Mouse (Mus musculus) left cerebral cortex, adult 8-10 months (tissue): Measurements from ENCODE around the gene Arrdc4. TPM values are rescaled to one million over a fixed set of nuclear protein-coding genes. Genes with fewer than 3 reads are reported as not detected.

ENCODE experiments used
- DNase-seq, 2 experiments: peaks; one replicate each; pipeline ENCODE4 v3.0.0; 2022; ENCODE audit warnings: low spot score in 2 of 2
- total RNA-seq, 4 experiments: library from RNA; stranded (reverse); gene quantifications; 2 replicates each; pipeline ENCODE4 v1.2.4; 2022

The Arrdc4 gene
- total RNA-seq, 4 experiments from 2014 or later: 6.8 to 8.8 (median 8.1) TPM

- DNase-seq: no peak
Observed at GRCm38 (mm10) chr7:68712425-68712824, 36.6 kb downstream of the Arrdc4 start.

- DNase-seq: no peak
Observed at GRCm38 (mm10) chr7:68709319-68709573, 39.8 kb downstream of the Arrdc4 start.

- DNase-seq: no peak
Observed at GRCm38 (mm10) chr7:68708563-68709318, 40.3 kb downstream of the Arrdc4 start.

DNA sequence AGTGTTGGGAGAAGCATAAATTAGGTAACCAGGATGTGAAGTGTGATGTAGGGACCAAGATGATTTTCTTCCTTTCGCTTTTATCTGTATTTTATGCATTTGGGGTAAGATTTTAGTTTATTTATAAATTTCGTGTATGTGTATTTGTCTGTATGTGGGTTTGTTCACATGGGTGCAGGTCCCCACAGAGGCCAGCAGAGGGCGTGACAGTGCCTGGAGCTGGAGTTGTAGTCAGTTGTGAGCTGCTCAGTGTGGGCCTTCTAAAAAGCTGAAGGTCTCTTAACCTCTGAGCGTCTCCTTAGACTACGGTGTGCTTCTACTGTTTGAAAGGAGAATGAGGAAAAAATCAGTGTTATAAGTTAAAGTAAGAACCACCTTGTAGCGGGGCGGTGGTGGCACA, 43.9 kb downstream of the Arrdc4 start:
- DNase-seq: no peak

GRCm38 (mm10) chr7:68697313-68697712, 51.7 kb downstream of the Arrdc4 start:
- no peak for DNase-seq

DNA sequence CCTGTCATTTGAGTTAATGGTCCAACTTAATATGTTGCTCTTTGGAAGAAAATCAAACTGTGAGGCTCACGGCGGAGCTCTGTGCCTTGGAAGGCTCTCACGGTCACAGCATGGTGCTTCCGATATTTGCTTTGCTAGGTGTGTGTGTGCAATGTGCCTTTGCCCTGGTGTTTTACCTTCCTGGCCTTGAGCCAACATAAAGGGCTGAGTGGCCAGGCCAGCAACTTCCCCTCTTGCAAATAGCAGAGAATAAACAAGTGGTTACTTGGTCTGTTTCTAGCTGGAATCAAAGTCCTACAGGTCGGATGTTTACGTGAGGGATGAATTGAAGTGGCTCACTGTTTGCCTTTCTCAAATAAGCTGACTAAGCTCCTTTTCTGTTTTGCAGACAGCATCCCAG, 52.1 kb downstream of the Arrdc4 start:
- no peak for DNase-seq

DNA sequence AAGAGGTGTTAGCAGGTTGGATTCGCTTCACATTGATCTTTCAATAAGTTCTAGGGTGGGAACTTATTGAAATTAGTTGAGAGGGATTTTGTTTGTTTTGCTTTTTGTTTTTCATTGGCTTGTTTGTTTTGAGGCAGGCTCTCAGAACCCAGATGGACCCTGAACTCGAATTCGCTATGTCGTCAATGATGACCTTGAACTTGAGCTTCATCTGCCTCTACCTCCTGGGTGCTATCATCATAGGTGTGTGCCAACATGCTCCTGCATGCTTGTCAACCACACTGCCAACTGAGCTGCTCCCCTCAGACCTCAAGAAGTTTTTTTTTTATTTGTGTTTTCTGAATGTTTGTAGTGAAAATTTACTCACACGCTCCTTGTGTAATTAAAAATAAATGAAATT, 52.6 kb downstream of the Arrdc4 start:
- no peak for DNase-seq

DNA sequence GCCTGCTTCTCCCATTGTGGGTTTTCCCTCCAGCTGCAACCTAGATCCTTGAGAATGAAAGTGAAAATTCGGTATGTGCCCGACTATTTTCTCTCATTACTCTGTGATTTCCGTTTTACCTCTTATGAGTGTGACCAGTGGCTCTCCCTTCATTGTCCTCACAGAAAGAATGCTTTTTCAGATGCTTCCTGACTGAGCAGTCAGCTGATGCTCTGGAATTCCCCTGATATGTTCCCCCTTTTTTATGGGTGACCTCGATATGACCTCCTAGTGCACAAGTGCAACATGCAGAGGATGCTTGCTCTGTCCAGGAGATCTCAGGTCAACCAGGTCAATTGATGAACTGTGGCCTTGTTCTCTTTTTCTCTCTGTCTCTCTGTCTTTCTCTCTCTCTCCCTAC, 56.3 kb downstream of the Arrdc4 start:
- no peak for DNase-seq

DNA sequence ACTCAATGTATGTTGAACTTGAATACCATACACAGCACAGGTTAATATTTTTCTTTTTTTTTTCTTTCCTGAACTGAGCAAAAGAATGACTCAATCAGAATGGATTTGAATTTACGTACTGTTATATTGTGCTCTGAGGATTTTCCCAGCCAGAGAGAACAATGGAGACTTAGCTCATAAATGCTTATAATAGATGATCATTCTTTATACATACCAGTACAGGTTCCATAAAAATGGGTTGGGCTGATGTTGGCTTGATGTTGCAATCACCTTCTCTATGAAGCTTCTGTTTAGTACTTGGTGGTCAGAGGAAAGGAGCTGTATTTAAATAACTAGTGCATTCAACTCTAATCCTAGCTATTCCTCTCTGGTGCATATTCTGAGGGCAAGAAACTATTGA, 57.6 kb downstream of the Arrdc4 start:
- DNase-seq: no peak

DNA sequence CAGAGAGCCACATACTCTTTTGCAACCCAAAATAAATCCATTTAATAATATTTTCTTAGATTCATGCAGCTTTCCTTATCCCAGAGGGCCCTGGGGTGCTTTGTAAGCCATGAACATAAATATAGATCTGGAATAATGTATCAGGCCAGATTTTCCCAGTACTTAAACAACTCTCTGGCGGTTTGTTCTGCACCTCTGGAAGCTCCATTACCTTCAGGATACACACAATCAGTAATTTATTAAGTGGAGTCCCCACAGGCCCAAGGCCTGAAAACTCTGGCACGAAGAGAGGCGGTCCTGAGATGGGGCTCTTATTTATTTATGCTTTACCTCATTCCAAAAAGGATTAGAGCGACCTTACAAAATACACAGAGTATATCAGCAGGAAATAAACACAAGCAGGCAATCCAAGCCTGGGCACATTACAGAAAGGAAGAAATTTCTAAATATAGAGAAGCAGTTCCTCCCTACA, 61.9 kb downstream of the Arrdc4 start:
- no peak for DNase-seq
